Comparison of ENCODE assay signal across 35 mouse cellular contexts in the genomic region with DNA sequence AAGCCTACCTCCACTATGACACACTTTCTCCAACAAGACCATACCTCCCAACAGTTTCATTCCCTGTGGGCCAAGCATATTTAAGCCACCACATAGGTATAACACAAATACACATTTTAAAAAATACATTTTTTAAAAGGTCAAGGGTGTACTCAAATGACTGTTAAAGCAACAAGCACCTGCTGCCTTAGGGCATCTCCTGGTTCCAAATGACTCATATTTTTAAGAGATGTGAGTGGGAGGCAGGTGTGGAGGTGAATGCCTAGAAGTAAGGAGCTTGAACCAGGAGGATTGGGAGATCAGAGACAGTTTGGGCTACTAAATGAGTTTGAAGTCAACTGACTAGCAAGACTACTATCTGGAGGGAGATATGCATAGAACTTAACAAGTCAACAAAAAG.
"Had no signal": no experiment of that assay in that cellular context is flagged by ENCODE, and none has a peak within 500 bp of the region (broad histone marks: within the 10 kb centered on the region; RNA-seq: fewer than 3 reads in every experiment).

No protein-coding gene starts in this region.

- H3K9ac ChIP-seq: heart, embryonic 12.5 days; heart, embryonic 13.5 days; heart, embryonic 15.5 days; hindbrain, embryonic 12.5 days; hindbrain, embryonic 13.5 days; hindbrain, embryonic 14.5 days; hindbrain, embryonic 15.5 days; intestine, embryonic 15.5 days; kidney, embryonic 15.5 days had no signal

- H3K4me3 ChIP-seq: heart, embryonic 10.5 days; heart, embryonic 12.5 days; heart, embryonic 13.5 days; heart, embryonic 15.5 days; hindbrain, embryonic 10.5 days; hindbrain, embryonic 12.5 days; hindbrain, embryonic 13.5 days; hindbrain, embryonic 15.5 days; intestine, embryonic 15.5 days; kidney, embryonic 15.5 days; layer of hippocampus, adult 2 months; left cerebral cortex, adult 2 months had no signal

- H3K4me1 ChIP-seq: heart, embryonic 10.5 days; hindbrain, embryonic 10.5 days; hindbrain, embryonic 12.5 days; hindbrain, embryonic 13.5 days; hindbrain, embryonic 15.5 days; intestine, embryonic 15.5 days had no signal

- H3K36me3 ChIP-seq: heart, embryonic 10.5 days; heart, embryonic 12.5 days; heart, embryonic 13.5 days; heart, embryonic 15.5 days; hindbrain, embryonic 10.5 days; hindbrain, embryonic 12.5 days; hindbrain, embryonic 13.5 days; hindbrain, embryonic 15.5 days; intestine, embryonic 15.5 days; kidney, embryonic 15.5 days had no signal

- H3K27ac ChIP-seq: heart, embryonic 10.5 days; heart, embryonic 13.5 days; heart, embryonic 15.5 days; hindbrain, embryonic 10.5 days; hindbrain, embryonic 12.5 days; hindbrain, embryonic 13.5 days; hindbrain, embryonic 14.5 days; hindbrain, embryonic 15.5 days; hindbrain, postnatal 0 days; intestine, embryonic 15.5 days; kidney, embryonic 15.5 days; kidney, postnatal 0 days; layer of hippocampus, adult 2 months; left cerebral cortex, adult 2 months had no signal

- DNase-seq: heart, postnatal 10 days; heart, postnatal 14 days; heart, postnatal 36 days; heart, postnatal 4 days; kidney, adult 11 months; kidney, adult 18-20 months; kidney, adult 2 months; kidney, adult 8-10 months; kidney, adult 9 months; kidney, postnatal 10 days; kidney, postnatal 14 days; kidney, postnatal 25 days; kidney, postnatal 36 days; layer of hippocampus, adult 9-11 months; layer of hippocampus, postnatal 36 days had no signal

- H3K27me3 ChIP-seq: heart, embryonic 12.5 days; heart, embryonic 13.5 days; heart, embryonic 15.5 days; hindbrain, embryonic 12.5 days; hindbrain, embryonic 13.5 days; hindbrain, embryonic 15.5 days; intestine, embryonic 15.5 days; kidney, embryonic 15.5 days had no signal

- ATAC-seq: hindbrain, embryonic 16.5 days; hindbrain, postnatal 0 days; inflammation-experienced regulatory T-cells, adult 6 months; intestine, embryonic 15.5 days; intestine, embryonic 16.5 days; intestine, postnatal 0 days had no signal

- H3K4me2 ChIP-seq: heart, embryonic 11.5 days; heart, embryonic 12.5 days; heart, embryonic 13.5 days; heart, embryonic 15.5 days; hindbrain, embryonic 12.5 days; hindbrain, embryonic 13.5 days; hindbrain, embryonic 14.5 days; hindbrain, embryonic 15.5 days; intestine, embryonic 15.5 days; kidney, embryonic 15.5 days had no signal

- H3K9me3 ChIP-seq: heart, embryonic 10.5 days; heart, embryonic 12.5 days; heart, embryonic 13.5 days; heart, embryonic 15.5 days; hindbrain, embryonic 10.5 days; hindbrain, embryonic 12.5 days; hindbrain, embryonic 13.5 days; hindbrain, embryonic 15.5 days; intestine, embryonic 15.5 days; kidney, embryonic 15.5 days had no signal
